Mouse (Mus musculus): ENCODE data around the gene Fam185a. TPM values are rescaled to one million over a fixed set of nuclear protein-coding genes. Genes with fewer than 3 reads are reported as not detected.

Gene Fam185a
- polyA plus RNA-seq, 1 experiment from 2014 or later: 5.7 TPM

DNA sequence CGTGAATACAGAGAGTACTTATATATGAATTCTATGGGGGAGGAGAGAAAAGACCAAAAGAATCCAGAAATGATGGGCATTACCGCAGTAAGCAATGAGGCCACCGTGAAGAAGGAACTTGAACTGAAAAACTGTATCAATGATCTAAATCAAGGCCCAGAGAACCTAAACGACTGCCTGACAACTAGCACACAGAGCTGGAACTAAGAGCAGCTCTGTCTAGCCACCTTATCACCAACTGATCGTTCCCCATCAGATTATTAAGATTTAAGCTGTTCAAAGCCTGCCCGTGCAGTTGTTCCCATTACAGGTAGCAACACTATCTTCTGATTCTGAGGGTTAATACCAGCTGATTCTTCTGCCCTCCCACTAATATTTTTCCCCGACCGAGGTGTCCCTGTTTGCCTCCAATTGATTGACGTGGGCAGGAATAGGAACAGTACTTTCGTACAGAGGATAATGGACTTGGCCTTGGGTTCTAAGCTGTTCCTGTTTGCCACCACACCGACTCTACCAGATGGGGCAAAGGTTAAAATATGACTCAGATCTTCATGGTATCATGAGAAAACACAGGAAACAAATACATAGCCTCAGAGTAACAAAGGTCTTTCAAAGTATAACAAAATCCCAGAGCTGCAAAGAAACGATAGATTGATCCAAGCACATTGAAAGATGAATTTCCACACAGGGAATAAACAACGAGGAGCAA lies 40.4 kb upstream of the Fam185a start:
- Histone ChIP-seq H3K9ac (no peak overlapping the region), H3K4me1 (ENCODE audit: insufficient read depth) (peaks cover 8% of the 10 kb centered on the region), H3K27me3 (ENCODE audit: insufficient read depth, low read length) (no peaks in the 10 kb centered on the region), H3K4me3 (ENCODE audit: low read depth, low read length) (no peak overlapping the region), H3K9me3 (ENCODE audit: low read depth, low read length) (no peaks in the 10 kb centered on the region), H3K36me3 (ENCODE audit: insufficient read depth) (no peaks in the 10 kb centered on the region), H3K27ac (ENCODE audit: low read depth) (no peak overlapping the region), H3K4me2 (no peak overlapping the region)
- no peak for TF ChIP-seq CTCF (IDR thresholded peaks at IDR 0.05; ENCODE audit: low read depth)
- no peak for ATAC-seq (ENCODE audit: insufficient read depth)
- no peak for DNase-seq
- WGBS: 63% methylated on average over 13 of the region's 13 CpGs

DNA sequence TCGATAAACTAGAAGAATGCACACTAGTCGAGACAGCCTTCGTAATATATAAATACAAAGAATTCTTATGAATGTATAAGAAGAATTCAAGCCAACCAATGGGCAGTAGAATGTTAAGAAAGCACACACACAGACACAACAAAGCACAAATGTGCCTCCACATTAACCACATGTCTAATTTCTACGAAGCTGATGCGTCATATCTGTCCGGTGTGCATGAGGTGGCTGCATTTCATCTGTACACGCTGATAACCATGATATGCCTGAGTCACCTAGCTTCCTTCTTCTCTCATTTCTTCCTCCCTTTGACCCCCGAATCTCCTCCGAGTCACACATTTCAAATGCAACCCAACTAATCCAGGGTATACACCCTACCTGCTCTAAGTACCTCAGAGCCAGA lies 39.8 kb upstream of the Fam185a start:
- WGBS: 86% methylated on average over 9 of the region's 9 CpGs
- Histone ChIP-seq H3K4me2 (no peak overlapping the region), H3K4me1 (ENCODE audit: insufficient read depth) (peaks cover 8% of the 10 kb centered on the region), H3K9ac (no peak overlapping the region), H3K4me3 (ENCODE audit: low read depth, low read length) (no peak overlapping the region), H3K27me3 (ENCODE audit: insufficient read depth, low read length) (no peaks in the 10 kb centered on the region), H3K36me3 (ENCODE audit: insufficient read depth) (no peaks in the 10 kb centered on the region), H3K27ac (ENCODE audit: low read depth) (no peak overlapping the region), H3K9me3 (ENCODE audit: low read depth, low read length) (no peaks in the 10 kb centered on the region)
- TF ChIP-seq CTCF (IDR thresholded peaks at IDR 0.05; ENCODE audit: low read depth): no peak
- DNase-seq (no peak), ATAC-seq (ENCODE audit: insufficient read depth) (no peak)

- TF ChIP-seq CTCF (IDR thresholded peaks at IDR 0.05; ENCODE audit: low read depth): no peak
- Histone ChIP-seq H3K27ac (ENCODE audit: low read depth) (no peak overlapping the region), H3K27me3 (ENCODE audit: insufficient read depth, low read length) (no peaks in the 10 kb centered on the region), H3K4me2 (no peak overlapping the region), H3K9ac (no peak overlapping the region), H3K9me3 (ENCODE audit: low read depth, low read length) (no peaks in the 10 kb centered on the region), H3K4me3 (ENCODE audit: low read depth, low read length) (no peak overlapping the region), H3K4me1 (ENCODE audit: insufficient read depth) (peaks cover 9% of the 10 kb centered on the region), H3K36me3 (ENCODE audit: insufficient read depth) (no peaks in the 10 kb centered on the region)
- no peak for ATAC-seq (ENCODE audit: insufficient read depth)
- peak; percentile 4 for DNase-seq
- WGBS: 64% methylated on average over 4 of the region's 4 CpGs
Observed at GRCm38 (mm10) chr5:21386432-21386831, 38.3 kb upstream of the Fam185a start.

GRCm38 (mm10) chr5:21387340-21387739 lies 37.4 kb upstream of the Fam185a start:
- no peak for TF ChIP-seq CTCF (IDR thresholded peaks at IDR 0.05; ENCODE audit: low read depth)
- Histone ChIP-seq H3K27me3 (ENCODE audit: insufficient read depth, low read length) (no peaks in the 10 kb centered on the region), H3K4me1 (ENCODE audit: insufficient read depth) (peaks cover 11% of the 10 kb centered on the region), H3K9ac (no peak overlapping the region), H3K4me2 (no peak overlapping the region), H3K4me3 (ENCODE audit: low read depth, low read length) (no peak overlapping the region), H3K27ac (ENCODE audit: low read depth) (no peak overlapping the region), H3K9me3 (ENCODE audit: low read depth, low read length) (no peaks in the 10 kb centered on the region), H3K36me3 (ENCODE audit: insufficient read depth) (no peaks in the 10 kb centered on the region)
- DNase-seq (no peak), ATAC-seq (ENCODE audit: insufficient read depth) (no peak)

DNA sequence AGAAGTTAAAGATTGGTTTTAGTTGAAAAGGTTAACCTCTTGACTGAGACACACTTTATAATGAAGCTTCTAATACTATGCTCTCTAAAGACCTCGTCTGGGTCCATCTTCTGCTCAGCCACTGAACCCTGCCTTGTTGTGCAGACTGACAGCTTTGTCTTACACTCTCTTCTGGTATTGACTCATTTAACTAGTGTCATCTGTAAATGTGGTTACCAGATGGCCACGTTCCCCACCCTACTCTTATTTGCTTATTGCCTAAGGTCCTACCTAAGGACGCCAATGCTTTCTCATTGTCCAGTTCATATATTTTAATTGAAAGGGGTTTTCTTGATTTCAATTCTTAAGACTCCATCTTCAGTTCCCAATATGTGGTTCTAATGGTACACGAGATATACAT lies 35.9 kb upstream of the Fam185a start:
- no peak for ATAC-seq (ENCODE audit: insufficient read depth)
- WGBS: 74% methylated on average over 4 of the region's 4 CpGs
- no peak for TF ChIP-seq CTCF (IDR thresholded peaks at IDR 0.05; ENCODE audit: low read depth)

DNA sequence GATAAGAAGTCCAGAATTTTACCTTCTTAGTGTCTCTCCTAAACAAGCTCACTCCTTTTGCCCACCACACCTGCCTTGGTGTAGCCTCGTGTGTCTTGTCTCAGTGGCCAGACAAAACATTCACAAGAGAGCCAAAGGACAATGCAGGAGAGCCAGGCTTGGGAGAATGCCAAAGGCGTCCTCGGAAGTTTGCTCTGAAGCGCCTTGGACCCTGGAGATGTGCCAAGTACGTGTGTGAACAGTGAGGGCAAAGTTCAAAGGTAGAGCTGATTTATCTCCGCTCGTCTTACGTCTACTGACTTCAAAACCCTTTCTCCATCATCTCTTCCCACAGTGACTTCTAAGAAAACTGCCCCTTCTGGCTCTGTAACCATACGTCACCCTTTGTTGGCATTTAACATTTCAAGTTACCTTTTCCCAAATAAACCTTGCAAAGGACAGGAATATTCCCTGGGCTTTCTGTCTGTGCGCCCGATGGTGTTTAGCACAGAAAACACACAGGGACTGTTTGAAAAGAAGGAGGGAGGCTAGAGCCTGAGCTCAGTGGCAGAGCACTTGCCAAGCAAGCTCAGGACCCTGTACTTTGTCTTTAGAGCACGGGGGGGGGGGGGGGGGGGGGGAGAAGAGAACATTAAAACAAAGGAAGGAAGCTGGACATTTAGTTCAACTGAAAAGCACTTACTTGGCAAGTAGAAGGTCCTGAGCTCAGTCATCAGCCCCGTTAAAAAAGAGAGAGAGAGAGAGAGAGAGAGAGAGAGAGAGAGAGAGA lies 33.0 kb upstream of the Fam185a start:
- Histone ChIP-seq H3K9ac (no peak overlapping the region), H3K27ac (ENCODE audit: low read depth) (no peak overlapping the region), H3K27me3 (ENCODE audit: insufficient read depth, low read length) (no peaks in the 10 kb centered on the region), H3K4me3 (ENCODE audit: low read depth, low read length) (no peak overlapping the region), H3K4me2 (0 out of 2 replicates have a peak overlapping the region, but pooled peaks have one; percentile 23), H3K4me1 (ENCODE audit: insufficient read depth) (peaks cover 11% of the 10 kb centered on the region; the same call in 1 of the 2 replicates), H3K9me3 (ENCODE audit: low read depth, low read length) (no peaks in the 10 kb centered on the region), H3K36me3 (ENCODE audit: insufficient read depth) (no peaks in the 10 kb centered on the region)
- ATAC-seq (ENCODE audit: insufficient read depth): no peak
- TF ChIP-seq CTCF (IDR thresholded peaks at IDR 0.05; ENCODE audit: low read depth): no peak
- peak; percentile 54 for DNase-seq
- 16% methylated on average over 13 of the region's 13 CpGs for WGBS

More for the DNA sequence above, 35.9 kb upstream of the Fam185a start:
- Histone ChIP-seq H3K27ac (ENCODE audit: low read depth) (no peak overlapping the region), H3K9me3 (ENCODE audit: low read depth, low read length) (no peaks in the 10 kb centered on the region), H3K9ac (no peak overlapping the region), H3K4me3 (ENCODE audit: low read depth, low read length) (no peak overlapping the region), H3K4me1 (ENCODE audit: insufficient read depth) (0 out of 2 replicates have a peak, but pooled peaks cover 4% of the 10 kb centered on the region), H3K36me3 (ENCODE audit: insufficient read depth) (no peaks in the 10 kb centered on the region), H3K27me3 (ENCODE audit: insufficient read depth, low read length) (no peaks in the 10 kb centered on the region), H3K4me2 (no peak overlapping the region)
- no peak for DNase-seq

DNA sequence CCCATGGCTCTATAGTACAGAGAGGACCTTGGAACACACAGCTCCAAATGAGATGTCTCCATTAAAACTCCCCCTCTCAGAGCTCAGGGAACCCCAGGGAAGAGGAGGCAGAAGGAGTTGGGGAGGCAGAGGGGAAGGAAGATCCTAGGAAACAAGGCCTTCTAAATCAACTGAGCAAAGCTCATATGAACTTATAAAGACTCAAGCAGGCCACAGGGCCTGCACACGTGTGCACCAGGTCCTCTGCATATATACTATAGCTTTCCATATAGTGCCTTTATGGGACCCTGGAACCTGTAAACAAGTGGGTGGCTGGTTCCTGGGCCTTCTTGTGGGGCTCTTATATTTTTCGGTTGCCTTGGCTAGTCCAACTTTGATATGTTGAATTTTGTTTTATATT lies 30.2 kb upstream of the Fam185a start:
- H3K9me3 ChIP-seq (ENCODE audit: low read depth, low read length): no peaks in the 10 kb centered on the region
- TF ChIP-seq CTCF (IDR thresholded peaks at IDR 0.05; ENCODE audit: low read depth): no peak
- H3K4me2 ChIP-seq: no peak overlapping the region
- no peak overlapping the region for H3K9ac ChIP-seq
- no peaks in the 10 kb centered on the region for H3K36me3 ChIP-seq (ENCODE audit: insufficient read depth)
- peak overlapping the region; percentile 24; the same call in 1 of the 2 replicates for H3K27ac ChIP-seq (ENCODE audit: low read depth)
- no peak for DNase-seq
- H3K4me3 ChIP-seq (ENCODE audit: low read depth, low read length): no peak overlapping the region
- no peak for ATAC-seq (ENCODE audit: insufficient read depth)
- H3K4me1 ChIP-seq (ENCODE audit: insufficient read depth): peaks cover 11% of the 10 kb centered on the region; the same call in 1 of the 2 replicates
- H3K27me3 ChIP-seq (ENCODE audit: insufficient read depth, low read length): no peaks in the 10 kb centered on the region
- 84% methylated on average over 2 of the region's 2 CpGs for WGBS

Measured in lung, embryonic 14.5 days (tissue).